In the genomic region with DNA sequence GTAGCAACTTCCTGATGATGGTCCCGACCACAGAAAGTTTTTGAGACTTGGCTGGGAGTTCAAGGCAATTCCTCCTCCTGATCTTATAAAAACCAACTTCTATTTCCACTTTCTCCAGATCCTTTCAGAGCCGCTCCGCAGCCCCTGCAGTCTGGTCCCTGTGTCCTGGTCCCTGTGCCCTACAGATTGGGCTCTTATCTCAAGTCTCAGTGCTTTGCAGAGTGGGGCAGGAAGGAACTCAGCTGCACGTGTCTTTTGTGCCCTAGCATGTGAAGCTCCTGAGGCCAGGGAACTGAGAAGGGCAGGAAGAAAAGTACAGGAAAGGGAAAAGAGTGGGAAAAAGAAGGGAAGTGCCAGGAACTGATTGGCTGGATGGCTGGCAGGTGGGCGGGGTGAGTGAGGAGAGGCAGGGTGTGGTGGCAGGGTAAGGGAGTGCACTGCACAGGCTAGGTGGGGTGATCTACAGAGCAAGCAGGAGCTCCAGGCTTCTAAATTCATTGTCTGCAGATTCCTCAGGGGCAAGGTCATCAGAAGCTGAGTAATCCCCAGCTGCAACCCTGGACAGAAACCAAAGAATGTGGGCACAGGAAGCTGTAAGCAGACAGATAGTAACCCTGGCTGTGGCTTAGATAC, we compare ENCODE assay signal across 12 mouse cellular contexts. TPM values are rescaled to one million over a fixed set of nuclear protein-coding genes. Genes with fewer than 3 reads are reported as not detected.
DNase-seq lines count a peak whose midpoint lies in the region; ATAC-seq and TF ChIP-seq lines count a peak whose summit lies in the region.
"Had no signal": no experiment of that assay in that cellular context is flagged by ENCODE, and none has a peak within 500 bp of the region (broad histone marks: within the 10 kb centered on the region; RNA-seq: fewer than 3 reads in every experiment).

No protein-coding gene starts in this region.

- H3K4me1 ChIP-seq in stomach, embryonic 15.5 days, result no peaks in the 10 kb centered on the region
- no peaks in the 10 kb centered on the region for H3K4me1 ChIP-seq in stomach, postnatal 0 days (replicated peaks; ENCODE audit: control insufficient read depth, insufficient read depth)
- H3K4me1 ChIP-seq: limb, embryonic 10.5 days had no signal

- H3K9ac ChIP-seq in stomach, embryonic 15.5 days, result no peak overlapping the region
- H3K9ac ChIP-seq in stomach, postnatal 0 days (ENCODE audit: low read length), result no peak overlapping the region
- H3K9ac ChIP-seq: heart, embryonic 13.5 days had no signal

- no peak for DNase-seq in stomach, postnatal 0 days (ENCODE audit: low spot score)
- DNase-seq in adrenal gland, adult (ENCODE audit: inconsistent age in 2 of 2, low spot score in 1 of 2), result peak; percentile 80 to 91
- DNase-seq in heart, postnatal 10 days, result peak; percentile 43 to 55
- no peak for DNase-seq in spleen, postnatal 14 days (ENCODE audit: low spot score in 2 of 2)
- no peak for DNase-seq in c-Kit-positive CD71-positive TER-119-positive erythroid progenitor cells, embryonic 14.5 days (ENCODE audit: low spot score)
- no peak for DNase-seq in embryo, embryonic 11 days
- DNase-seq: cerebellum, adult 18-20 months; right cerebral cortex, adult 18-20 months had no signal

- no peak for TF ChIP-seq CTCF in stomach, postnatal 0 days (IDR thresholded peaks at IDR 0.05; ENCODE audit: low read depth)

- H3K4me3 ChIP-seq in stomach, embryonic 15.5 days (replicated peaks), result no peak overlapping the region
- H3K4me3 ChIP-seq in stomach, postnatal 0 days (ENCODE audit: low read depth, low read length), result no peak overlapping the region
- H3K4me3 ChIP-seq: heart, embryonic 13.5 days; limb, embryonic 10.5 days had no signal

- WGBS in stomach, embryonic 15.5 days, result 65% methylated on average over 5 of the region's 5 CpGs
- 65% methylated on average over 5 of the region's 5 CpGs for WGBS in stomach, postnatal 0 days

- H3K9me3 ChIP-seq in stomach, embryonic 15.5 days, result no peaks in the 10 kb centered on the region
- H3K9me3 ChIP-seq in stomach, postnatal 0 days (ENCODE audit: control insufficient read depth, low read length), result no peaks in the 10 kb centered on the region
- H3K9me3 ChIP-seq: heart, embryonic 13.5 days had no signal

- TF ChIP-seq EP300 in stomach, postnatal 0 days (optimal IDR thresholded peaks at IDR 0.05), result no peak

- peak; percentile 43; the same call in 1 of the 2 replicates for ATAC-seq in stomach, embryonic 15.5 days (ENCODE audit: insufficient read depth, low FRiP score, low read depth)
- no peak for ATAC-seq in stomach, postnatal 0 days (ENCODE audit: low FRiP score, low TSS enrichment)
- ATAC-seq in megakaryocyte progenitor cell, adult 5-6 weeks (replicated peaks; ENCODE audit: poor library complexity), result peak; percentile 74

- intact Hi-C loops in heart, postnatal 10 days (cut with DNase I), result no loop called here

- no peak overlapping the region for H3K4me2 ChIP-seq in stomach, embryonic 15.5 days
- H3K4me2 ChIP-seq in stomach, postnatal 0 days (replicated peaks; ENCODE audit: low read depth), result no peak overlapping the region
- H3K4me2 ChIP-seq: heart, embryonic 13.5 days had no signal

- no peaks in the 10 kb centered on the region for H3K27me3 ChIP-seq in stomach, embryonic 15.5 days (replicated peaks)
- no peaks in the 10 kb centered on the region for H3K27me3 ChIP-seq in stomach, postnatal 0 days (ENCODE audit: control insufficient read depth, insufficient read depth, low read length)
- H3K27me3 ChIP-seq: heart, embryonic 13.5 days had no signal

- no peak overlapping the region for H3K27ac ChIP-seq in stomach, embryonic 15.5 days
- no peak overlapping the region for H3K27ac ChIP-seq in stomach, postnatal 0 days (replicated peaks)
- H3K27ac ChIP-seq: heart, embryonic 13.5 days; limb, embryonic 10.5 days had no signal

- no peaks in the 10 kb centered on the region for H3K36me3 ChIP-seq in stomach, embryonic 15.5 days
- H3K36me3 ChIP-seq in stomach, postnatal 0 days (ENCODE audit: control insufficient read depth, insufficient read depth, low read length), result no peaks in the 10 kb centered on the region
- H3K36me3 ChIP-seq: heart, embryonic 13.5 days; limb, embryonic 10.5 days had no signal

RNA-seq across cellular contexts. Expression of a gene that starts 30.8 kb away (rescaled TPM):
- 0.12 and 0.15 TPM in 2 replicates for polyA plus RNA-seq in stomach, embryonic 15.5 days (2015; fragmentation: Nextera tagmentation; extraction: Ambion mirVana)
- 3.1 and 5.7 TPM in 2 replicates for polyA plus RNA-seq in stomach, postnatal 0 days (2015; fragmentation: Nextera tagmentation; extraction: Ambion mirVana)
- total RNA-seq in heart, postnatal 10 days (2021), result not detected
- total RNA-seq in megakaryocyte progenitor cell, adult 5-6 weeks (2015), result not detected in 2 replicates
- not detected in 2 replicates for total RNA-seq in megakaryocyte progenitor cell, adult 5-6 weeks (2017)
- polyA plus RNA-seq: heart, embryonic 13.5 days; limb, embryonic 10.5 days had no signal

Comparison
In these comparisons a context has a peak if more than half of its experiments do, and no peak if none do; other contexts are left out.
1. DNase-seq: peak in adrenal gland, adult (2 of 2) and heart, postnatal 10 days (2 of 2); none in stomach, postnatal 0 days (single experiment), spleen, postnatal 14 days (0 of 2), c-Kit-positive CD71-positive TER-119-positive erythroid progenitor cells, embryonic 14.5 days (single experiment) and embryo, embryonic 11 days (single experiment).